Mouse (Mus musculus) thymus, adult 2 months (tissue): Measurements from ENCODE around the gene Kbtbd13.

Source experiments
- CTCF ChIP-seq: fragments of 200-500 bp; IDR thresholded peaks from 2 replicates; pipeline ENCODE4 v1.5.1; 2012; ENCODE audit warnings: mild to moderate bottlenecking, control low read depth, low read length, moderate library complexity, borderline replicate concordance; ENCODE audit not compliant: control insufficient read depth, poor library complexity, insufficient read depth; ENCODE audit errors: extremely low read depth
- POLR2A ChIP-seq: fragments of 200-500 bp; IDR thresholded peaks from 2 replicates; pipeline ENCODE4 v1.6.1; 2012; ENCODE audit warnings: mild to moderate bottlenecking, low read length, control low read depth, moderate library complexity; ENCODE audit not compliant: control insufficient read depth, poor library complexity, insufficient read depth; ENCODE audit errors: extremely low read depth

- TF ChIP-seq CTCF = no peak
- TF ChIP-seq POLR2A = no peak
Observed at GRCm38 (mm10) chr9:65346476-65347111, 44.9 kb downstream of the Kbtbd13 start.
